Mouse (Mus musculus): ENCODE measurements at regions not wholly inside any gene's neighbourhood (a gene's known extent, or its start where the extent isn't known, plus 50 kb on each side); places are given as distances from the start of the nearest gene placed in this dataset.
A peak's percentile ranks its signal among the peaks of the same experiment; 100 is the strongest.

DNA sequence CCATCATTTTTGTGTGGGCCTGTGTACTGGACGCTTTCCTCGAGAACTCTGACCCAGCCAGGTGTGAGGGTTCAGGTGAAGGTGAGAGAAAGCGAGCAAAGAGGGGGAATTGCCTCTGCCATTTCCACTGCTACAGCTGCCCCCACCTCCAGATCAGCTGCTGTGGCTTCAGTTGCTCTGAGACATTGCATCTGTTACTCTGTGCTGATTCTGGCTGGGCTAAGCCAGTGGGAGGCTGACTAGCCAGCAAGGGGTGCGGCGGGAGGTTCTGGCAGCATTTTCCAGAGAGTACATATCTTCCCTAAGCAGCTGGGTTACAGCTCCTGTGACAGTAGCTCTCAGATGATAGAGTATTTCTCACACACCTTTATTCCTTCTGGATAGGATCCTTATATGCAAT lies 712.7 kb upstream of the Cdh18 start:
- no peak overlapping the region for H3K4me2 ChIP-seq (ENCODE audit: low read depth, low read length)
- H3K27me3 ChIP-seq (ENCODE audit: control insufficient read depth, insufficient read depth, low read length), result no peaks in the 10 kb centered on the region
- no peak overlapping the region for H3K4me3 ChIP-seq (ENCODE audit: low read depth, low read length)
- H3K36me3 ChIP-seq (ENCODE audit: control insufficient read depth, insufficient read depth, low read length), result no peaks in the 10 kb centered on the region
- ATAC-seq (ENCODE audit: low read depth), result no peak
- no peak overlapping the region for H3K9ac ChIP-seq (replicated peaks; ENCODE audit: low read depth, low read length)
- H3K9me3 ChIP-seq (ENCODE audit: control insufficient read depth, low read length), result no peaks in the 10 kb centered on the region
- no peaks in the 10 kb centered on the region for H3K4me1 ChIP-seq (ENCODE audit: control insufficient read depth, insufficient read depth, low read length)
- no peak overlapping the region for H3K27ac ChIP-seq (ENCODE audit: low read depth, low read length)
- WGBS, result 77% methylated on average over 5 of the region's 5 CpGs

GRCm38 (mm10) chr15:21858540-21858939 lies 690.3 kb upstream of the Cdh18 start:
- Histone ChIP-seq H3K9me3 (ENCODE audit: control insufficient read depth, low read length) (no peaks in the 10 kb centered on the region), H3K27ac (ENCODE audit: low read depth, low read length) (no peak overlapping the region), H3K9ac (replicated peaks; ENCODE audit: low read depth, low read length) (no peak overlapping the region), H3K4me1 (ENCODE audit: control insufficient read depth, insufficient read depth, low read length) (no peaks in the 10 kb centered on the region), H3K4me2 (ENCODE audit: low read depth, low read length) (no peak overlapping the region), H3K27me3 (ENCODE audit: control insufficient read depth, insufficient read depth, low read length) (no peaks in the 10 kb centered on the region), H3K4me3 (ENCODE audit: low read depth, low read length) (no peak overlapping the region), H3K36me3 (ENCODE audit: control insufficient read depth, insufficient read depth, low read length) (no peaks in the 10 kb centered on the region)
- ATAC-seq (ENCODE audit: low read depth), result no peak
- 84% methylated on average over 7 of the region's 7 CpGs for WGBS

- Histone ChIP-seq H3K9me3 (ENCODE audit: control insufficient read depth, low read length) (no peaks in the 10 kb centered on the region), H3K4me1 (ENCODE audit: control insufficient read depth, insufficient read depth, low read length) (no peaks in the 10 kb centered on the region), H3K36me3 (ENCODE audit: control insufficient read depth, insufficient read depth, low read length) (no peaks in the 10 kb centered on the region), H3K27me3 (ENCODE audit: control insufficient read depth, insufficient read depth, low read length) (no peaks in the 10 kb centered on the region), H3K4me2 (ENCODE audit: low read depth, low read length) (no peak overlapping the region), H3K4me3 (ENCODE audit: low read depth, low read length) (no peak overlapping the region), H3K27ac (ENCODE audit: low read depth, low read length) (no peak overlapping the region), H3K9ac (replicated peaks; ENCODE audit: low read depth, low read length) (no peak overlapping the region)
- 34% methylated on average over 2 of the region's 2 CpGs for WGBS
- ATAC-seq (ENCODE audit: low read depth), result peak; percentile 46; the same call in 1 of the 2 replicates
Measured at GRCm38 (mm10) chr15:21885181-21885580, 663.6 kb upstream of the Cdh18 start.
